Mouse (Mus musculus) CD4-positive, CD25-positive, alpha-beta regulatory T cell, adult 4 months (primary cell): ENCODE data around the gene Ltb. TPM values are rescaled to one million over a fixed set of nuclear protein-coding genes. Genes with fewer than 3 reads are reported as not detected.

Source experiments
- ATAC-seq: one replicate; pipeline ENCODE4 v1.8.0; 2017
- polyA plus RNA-seq, 2 experiments: library from polyadenylated mRNA; unstranded; fragments of 100-300 nt; shearing (Covaris generic); gene quantifications; one replicate each; pipeline ENCODE4 v1.2.1; 2017

Gene Ltb
- polyA plus RNA-seq, 2 experiments from 2014 or later, result 154 to 344 TPM

GRCm38 (mm10) chr17:35194844-35195630 lies 798 bp downstream of the Ltb start:
- peak; percentile 26 for ATAC-seq

- ATAC-seq, result peak; percentile 44
Observed at GRCm38 (mm10) chr17:35195631-35196320, 1.5 kb downstream of the Ltb start.

- no peak for ATAC-seq
Observed at GRCm38 (mm10) chr17:35196321-35196641, 2.0 kb downstream of the Ltb start.

GRCm38 (mm10) chr17:35197126-35197525 lies 2.9 kb downstream of the Ltb start:
- ATAC-seq, result no peak

- no peak for ATAC-seq
Observed at GRCm38 (mm10) chr17:35198029-35198428, 3.8 kb downstream of the Ltb start.

GRCm38 (mm10) chr17:35198946-35199345 lies 4.7 kb downstream of the Ltb start:
- no peak for ATAC-seq

GRCm38 (mm10) chr17:35200398-35200797 lies 6.2 kb downstream of the Ltb start:
- ATAC-seq, result peak; percentile 77

- ATAC-seq, result no peak
Observed at GRCm38 (mm10) chr17:35201128-35201527, 6.9 kb downstream of the Ltb start.

GRCm38 (mm10) chr17:35201787-35202186 lies 7.5 kb downstream of the Ltb start, which contains the start of gene Tnf:
TSS of gene Tnf (minus strand) at chr17:35202007.
- peak; percentile 23 for ATAC-seq

GRCm38 (mm10) chr17:35202442-35202841 lies 8.2 kb downstream of the Ltb start:
- no peak for ATAC-seq

- peak; percentile 66 for ATAC-seq
Observed at GRCm38 (mm10) chr17:35204494-35205379, 10.5 kb downstream of the Ltb start, which contains the start of gene Lta. TSS of gene Lta (minus strand) at chr17:35205351.

- ATAC-seq, result no peak
Observed at GRCm38 (mm10) chr17:35205380-35205769, 11.1 kb downstream of the Ltb start.

- peak; percentile 92 for ATAC-seq
Observed at GRCm38 (mm10) chr17:35209785-35210535, 15.7 kb downstream of the Ltb start.

- ATAC-seq, result peak; percentile 8
Observed at GRCm38 (mm10) chr17:35210593-35210992, 16.4 kb downstream of the Ltb start.

GRCm38 (mm10) chr17:35213071-35213470 lies 18.8 kb downstream of the Ltb start:
- no peak for ATAC-seq

GRCm38 (mm10) chr17:35218516-35219193 lies 24.4 kb downstream of the Ltb start:
- ATAC-seq, result peak; percentile 64

GRCm38 (mm10) chr17:35219601-35220041 lies 25.4 kb downstream of the Ltb start:
- peak; percentile 80 for ATAC-seq

- ATAC-seq, result no peak
Observed at GRCm38 (mm10) chr17:35220156-35220952, 26.1 kb downstream of the Ltb start, which contains the start of gene Gm16181. TSS of gene Gm16181 (plus strand) at chr17:35220834.

- ATAC-seq, result peak; percentile 9
Observed at GRCm38 (mm10) chr17:35222299-35222698, 28.1 kb downstream of the Ltb start.

- ATAC-seq, result no peak
Observed at GRCm38 (mm10) chr17:35224641-35225040, 30.4 kb downstream of the Ltb start.

- no peak for ATAC-seq
Observed at GRCm38 (mm10) chr17:35225456-35225855, 31.2 kb downstream of the Ltb start.
